Mouse (Mus musculus): ENCODE results near the gene Gm42688. TPM values are rescaled to one million over a fixed set of nuclear protein-coding genes. Genes with fewer than 3 reads are reported as not detected.
A peak's percentile ranks its signal among the peaks of the same experiment; 100 is the strongest.

Gm42688 gene
- total RNA-seq, 2 experiments from 2014 or later: 6.3 to 6.5 TPM

GRCm38 (mm10) chr6:83115011-83115671 lies 13.7 kb downstream of the Gm42688 start, which contains the start of gene Mogs:
Gene Mogs, plus strand, starts transcription at chr6:83115496.
- DNase-seq (ENCODE audit: extremely low spot score in 1 of 2, low spot score in 2 of 2): peak; percentile 89 to 97
- intact Hi-C loops (cut with DNase I): no loop called here

DNA sequence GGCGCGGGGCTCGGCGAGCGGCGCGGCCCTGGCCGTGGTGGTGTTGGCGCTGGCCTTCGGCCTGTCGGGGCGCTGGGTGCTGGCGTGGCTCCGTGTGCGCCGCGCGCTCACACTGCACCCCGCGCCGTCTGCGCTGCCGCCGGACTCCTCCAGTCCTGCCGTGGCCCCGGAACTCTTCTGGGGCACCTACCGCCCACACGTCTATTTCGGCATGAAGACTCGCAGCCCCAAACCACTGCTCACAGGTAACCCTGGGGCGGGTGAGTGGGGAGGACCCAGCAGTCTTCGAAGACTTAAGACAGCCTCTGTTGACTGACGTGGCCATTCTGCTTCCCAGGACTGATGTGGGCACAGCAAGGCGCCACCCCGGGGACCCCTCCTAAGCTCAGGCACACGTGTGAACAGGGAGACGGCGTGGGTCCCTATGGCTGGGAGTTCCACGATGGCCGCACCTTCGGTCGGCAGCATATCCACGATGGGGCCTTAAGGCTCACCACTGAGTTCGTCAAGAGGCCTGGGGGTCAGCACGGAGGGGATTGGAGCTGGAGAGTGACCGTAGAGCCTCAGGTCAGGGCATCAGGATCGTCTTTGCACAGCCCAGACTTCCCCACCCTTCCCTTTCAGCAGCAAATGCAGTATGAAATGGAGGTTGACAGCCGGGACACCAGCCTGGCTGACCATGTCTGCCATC lies 14.4 kb downstream of the Gm42688 start:
- DNase-seq (ENCODE audit: extremely low spot score in 1 of 2, low spot score in 2 of 2): no peak
- intact Hi-C loops (cut with DNase I): no loop called here

- DNase-seq (ENCODE audit: extremely low spot score in 1 of 2, low spot score in 2 of 2): no peak
- intact Hi-C loops (cut with DNase I): no loop called here
These were observed 15.2 kb downstream of the Gm42688 start for GRCm38 (mm10) chr6:83116373-83117164.

DNA sequence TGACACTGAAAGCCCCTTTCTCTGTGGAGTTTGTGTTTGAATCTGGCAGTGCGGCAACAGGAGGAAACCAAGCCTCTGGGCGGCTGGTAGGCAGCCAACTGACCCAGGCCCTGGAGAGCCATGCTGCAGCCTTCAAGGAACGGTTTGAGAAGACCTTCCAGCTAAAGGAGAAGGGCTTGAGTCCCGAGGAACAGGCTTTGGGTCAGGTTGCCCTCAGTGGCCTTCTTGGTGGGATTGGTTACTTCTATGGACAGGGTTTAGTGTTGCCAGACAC lies 15.7 kb downstream of the Gm42688 start:
- DNase-seq (ENCODE audit: extremely low spot score in 1 of 2, low spot score in 2 of 2): no peak
- intact Hi-C loops (cut with DNase I): no loop called here

DNA sequence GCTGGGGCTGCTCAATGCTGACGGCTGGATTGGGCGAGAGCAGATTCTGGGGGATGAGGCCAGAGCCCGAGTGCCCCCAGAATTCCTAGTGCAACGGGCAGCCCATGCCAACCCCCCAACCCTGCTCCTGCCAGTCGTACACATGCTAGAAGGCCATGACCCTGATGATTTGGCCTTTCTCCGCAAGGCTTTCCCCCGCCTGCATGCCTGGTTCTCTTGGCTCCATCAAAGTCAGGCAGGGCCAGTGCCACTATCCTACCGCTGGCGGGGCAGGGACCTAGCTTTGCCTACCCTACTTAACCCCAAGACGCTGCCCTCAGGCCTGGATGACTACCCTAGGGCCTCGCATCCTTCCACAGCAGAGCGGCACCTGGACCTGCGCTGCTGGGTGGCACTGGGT lies 16.2 kb downstream of the Gm42688 start:
- no peak for DNase-seq (ENCODE audit: extremely low spot score in 1 of 2, low spot score in 2 of 2)
- intact Hi-C loops (cut with DNase I): no loop called here

- no peak for DNase-seq (ENCODE audit: extremely low spot score in 1 of 2, low spot score in 2 of 2)
- intact Hi-C loops (cut with DNase I): no loop called here
These were observed 17.0 kb downstream of the Gm42688 start for GRCm38 (mm10) chr6:83118369-83118768.

- no peak for DNase-seq (ENCODE audit: extremely low spot score in 1 of 2, low spot score in 2 of 2)
- intact Hi-C loops (cut with DNase I): no loop called here
These were observed 17.7 kb downstream of the Gm42688 start for GRCm38 (mm10) chr6:83118825-83119733.

- no peak for DNase-seq (ENCODE audit: extremely low spot score in 1 of 2, low spot score in 2 of 2)
- intact Hi-C loops (cut with DNase I): loop anchor here (5.0 kb wide), 1 partner anchor 43 kb away; no protein-coding TSS in a partner anchor
These were observed 18.3 kb downstream of the Gm42688 start for GRCm38 (mm10) chr6:83119734-83120051.

GRCm38 (mm10) chr6:83120930-83121862 lies 19.8 kb downstream of the Gm42688 start, which contains the start of gene Wbp1:
Gene Wbp1, minus strand, starts transcription at chr6:83121559.
- peak; percentile 95 to 98 for DNase-seq (ENCODE audit: extremely low spot score in 1 of 2, low spot score in 2 of 2)
- intact Hi-C loops (cut with DNase I): loop anchor here (5.0 kb wide), 1 partner anchor 41 kb away; no protein-coding TSS in a partner anchor

DNA sequence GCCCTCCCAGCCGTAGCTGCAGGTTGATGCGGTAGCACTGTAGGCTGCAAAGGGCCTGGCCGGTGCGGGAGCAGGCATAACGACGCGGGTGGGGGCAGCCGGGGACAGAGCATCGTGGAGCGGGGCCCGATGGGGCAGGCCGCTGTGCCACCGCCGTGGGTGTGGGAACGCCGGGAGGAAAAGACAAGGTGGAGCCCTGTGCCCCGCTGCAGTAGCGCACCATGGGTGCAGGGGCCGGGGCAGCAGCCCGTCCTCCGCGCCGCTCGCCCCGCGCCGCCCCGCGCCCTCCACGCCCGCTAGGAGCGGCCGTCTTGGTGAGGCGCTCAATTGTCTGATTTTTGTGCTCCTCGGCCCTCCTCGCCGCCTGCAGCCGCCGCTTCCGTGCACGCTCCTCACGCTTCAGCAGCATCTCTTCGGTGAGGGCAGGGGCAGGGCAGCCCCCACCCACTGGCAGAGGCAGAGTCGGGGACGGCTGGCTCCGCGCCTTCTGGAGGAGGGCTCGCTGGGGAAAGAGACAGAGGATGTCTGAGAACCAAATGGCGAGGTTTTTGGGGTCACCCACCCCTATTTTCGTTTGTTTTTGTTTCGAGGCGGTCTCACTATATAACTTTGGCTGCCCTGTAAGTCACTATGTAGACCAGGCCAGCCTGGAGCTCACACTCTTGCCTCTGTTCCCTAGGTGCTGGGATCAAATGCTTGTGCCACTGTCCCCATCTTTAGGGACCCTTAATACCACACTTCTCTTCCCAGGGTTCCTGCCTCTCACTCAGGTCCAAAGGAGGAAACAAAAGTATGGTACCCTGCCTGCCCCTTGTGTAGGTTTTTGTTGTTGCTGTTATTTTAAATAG lies 20.7 kb downstream of the Gm42688 start:
- intact Hi-C loops (cut with DNase I): loop anchor here (5.0 kb wide), 1 partner anchor 40 kb away; no protein-coding TSS in a partner anchor
- DNase-seq (ENCODE audit: extremely low spot score in 1 of 2, low spot score in 2 of 2): peak in 1 of 2 experiments; percentile 70

GRCm38 (mm10) chr6:83122961-83123360 lies 21.5 kb downstream of the Gm42688 start:
- intact Hi-C loops (cut with DNase I): loop anchor here (5.0 kb wide), 1 partner anchor 39 kb away; no protein-coding TSS in a partner anchor
- no peak for DNase-seq (ENCODE audit: extremely low spot score in 1 of 2, low spot score in 2 of 2)

GRCm38 (mm10) chr6:83124851-83125312 lies 23.5 kb downstream of the Gm42688 start:
- intact Hi-C loops (cut with DNase I): loop anchor here (5.0 kb wide), 1 partner anchor 37 kb away; no protein-coding TSS in a partner anchor
- DNase-seq (ENCODE audit: extremely low spot score in 1 of 2, low spot score in 2 of 2): peak; percentile 93 to 95

- intact Hi-C loops (cut with DNase I): no loop called here
- no peak for DNase-seq (ENCODE audit: extremely low spot score in 1 of 2, low spot score in 2 of 2)
These were observed 23.9 kb downstream of the Gm42688 start, which contains the start of gene Ino80b for GRCm38 (mm10) chr6:83125331-83125730. Gene Ino80b, minus strand, starts transcription at chr6:83125431.

DNA sequence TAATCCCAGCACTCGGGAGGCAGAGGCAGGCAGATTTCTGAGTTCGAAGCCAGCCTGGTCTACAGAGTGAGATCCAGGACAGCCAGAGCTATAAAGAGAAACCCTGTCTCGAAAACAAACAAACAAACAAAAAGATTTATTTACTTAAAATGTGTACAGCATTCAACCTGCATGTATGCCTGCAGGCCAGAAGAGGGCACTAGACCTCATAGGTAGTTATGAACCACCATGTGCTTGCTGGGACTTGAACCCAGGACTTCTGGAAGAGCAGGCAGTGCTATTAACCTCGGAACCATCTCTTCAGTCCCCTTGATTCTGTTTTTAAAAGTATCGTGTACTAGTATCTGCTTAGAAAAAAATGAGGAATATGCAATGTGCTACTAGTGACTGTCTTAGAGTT lies 26.0 kb downstream of the Gm42688 start:
- DNase-seq (ENCODE audit: extremely low spot score in 1 of 2, low spot score in 2 of 2): no peak
- intact Hi-C loops (cut with DNase I): no loop called here

- DNase-seq (ENCODE audit: extremely low spot score in 1 of 2, low spot score in 2 of 2): no peak
These were observed 30.1 kb downstream of the Gm42688 start for GRCm38 (mm10) chr6:83131469-83132034.

DNA sequence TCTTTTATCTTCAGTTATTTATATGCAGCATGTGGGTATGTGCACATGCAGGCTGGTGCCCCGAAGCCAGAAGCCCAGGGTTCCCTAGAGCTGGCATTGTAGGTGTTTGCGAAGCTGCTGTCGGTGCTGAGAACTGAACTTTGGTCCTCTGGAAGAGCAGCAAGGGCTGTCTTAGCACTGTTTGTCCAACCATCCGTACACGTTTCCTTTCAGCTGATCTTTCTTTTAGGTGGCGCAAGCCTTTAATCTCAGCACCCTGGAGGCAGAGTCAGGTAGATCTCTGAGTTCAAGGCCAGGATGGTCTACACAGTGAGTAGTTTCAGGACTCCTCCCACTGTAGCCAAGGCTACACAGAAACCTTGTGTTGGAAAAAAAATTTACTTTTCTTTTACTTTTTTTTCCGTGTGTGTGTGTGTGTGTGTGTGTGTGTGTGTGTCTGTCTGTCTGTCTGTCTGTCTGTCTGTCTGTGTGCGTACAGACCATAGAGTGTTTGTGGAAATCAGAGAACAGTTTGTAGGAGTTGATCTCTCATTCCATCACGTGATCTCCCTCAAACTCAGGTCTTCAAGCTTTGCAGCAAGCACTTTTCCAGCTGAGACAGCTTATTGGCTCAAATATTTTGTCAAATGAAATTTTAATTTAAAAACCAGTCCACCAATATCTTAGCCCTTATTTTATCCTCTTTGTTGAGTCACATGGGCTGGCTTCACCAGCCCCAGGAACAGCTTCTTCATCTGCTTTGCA lies 30.9 kb downstream of the Gm42688 start:
- intact Hi-C loops (cut with DNase I): no loop called here
- DNase-seq (ENCODE audit: extremely low spot score in 1 of 2, low spot score in 2 of 2): no peak

More at GRCm38 (mm10) chr6:83131469-83132034, 30.1 kb downstream of the Gm42688 start:
- intact Hi-C loops (cut with DNase I): no loop called here
